Mouse (Mus musculus): ENCODE measurements around the gene Tmem120b. TPM values are rescaled to one million over a fixed set of nuclear protein-coding genes. Genes with fewer than 3 reads are reported as not detected.
A peak's percentile ranks its signal among the peaks of the same experiment; 100 is the strongest.

Gene Tmem120b
- total RNA-seq (2021): 10 to 100 TPM; 18.9 to 19.0 TPM
- long read RNA-seq, experiment 1, transcript Tmem120b-201 (12 exons, 2,164 nt): major isoform, 13 of 21 reads
- long read RNA-seq, experiment 1, partial matches to known transcripts: 2 of 21 reads
- long read RNA-seq, experiment 1, other reads (novel, unspliced or antisense): 6 of 21 reads
- long read RNA-seq, experiment 2, transcript Tmem120b-201 (12 exons, 2,164 nt): major isoform, 14 of 22 reads
- long read RNA-seq, experiment 2, partial matches to known transcripts: 0 of 22 reads
- long read RNA-seq, experiment 2, other reads (novel, unspliced or antisense): 8 of 22 reads

DNA sequence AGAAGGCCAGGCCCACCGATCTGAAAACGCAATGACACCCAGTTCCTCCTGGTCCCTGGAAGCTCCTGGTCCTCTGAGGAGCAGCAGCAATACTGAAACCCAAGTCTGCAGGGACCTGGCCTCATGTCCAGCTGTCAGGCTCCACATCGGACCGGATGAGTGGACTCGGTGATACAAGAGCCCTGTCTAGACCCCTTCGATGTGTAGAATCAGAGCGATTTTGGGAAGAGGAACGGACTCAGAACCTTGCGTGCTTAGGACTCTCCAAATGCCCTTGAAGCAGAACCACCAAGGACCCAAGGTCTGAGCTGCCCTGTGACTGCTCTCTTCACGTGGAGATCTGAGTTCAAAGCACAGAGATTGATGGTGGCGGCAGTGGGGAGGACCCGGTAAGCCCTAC is at the start of gene Tmem120b:
Gene Tmem120b (plus strand): TSS at position 301 of the 400 bp plus-strand sequence.
- intact Hi-C loops (cut with DNase I): loop anchor here (2.0 to 5.0 kb wide), 3 partner anchors 49 to 104 kb away; partner anchors contain the start of gene Rhof
- DNase-seq: no peak

DNA sequence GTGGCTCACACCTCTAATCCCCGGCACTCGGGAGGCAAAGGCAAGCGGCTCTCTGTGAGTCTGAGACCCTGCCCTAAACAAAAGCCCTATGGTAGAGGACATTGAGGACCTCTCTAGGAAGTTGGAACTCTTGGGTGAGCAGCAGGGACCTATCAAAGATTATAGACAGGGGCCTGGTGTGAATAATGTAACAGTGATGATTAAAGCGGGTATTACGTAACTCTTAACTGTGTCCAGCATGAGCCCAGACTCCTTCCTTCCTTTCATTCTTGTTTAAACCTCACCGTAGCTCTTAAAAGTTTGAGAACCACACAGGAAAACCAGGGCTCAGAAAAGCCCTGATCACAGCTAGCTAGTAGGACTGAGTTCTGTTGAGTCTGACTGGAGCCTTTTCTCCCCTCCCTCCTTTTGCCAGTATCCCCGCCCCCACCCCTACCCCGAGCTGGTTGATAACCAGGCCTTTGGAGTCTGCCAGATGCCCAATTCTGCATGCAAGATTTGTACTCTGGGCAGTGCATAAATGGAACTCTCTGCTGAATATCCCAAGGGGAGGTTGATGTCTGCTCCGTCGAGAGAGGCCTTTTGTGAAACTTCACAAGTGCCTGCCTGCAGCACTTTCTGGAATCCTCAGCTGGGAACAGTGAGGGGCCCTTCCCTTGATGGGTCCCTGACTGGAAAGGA is 48.7 kb upstream of the Tmem120b start:
- intact Hi-C loops (cut with DNase I): loop anchor here (5.0 kb wide), 1 partner anchor 118 kb away; no protein-coding TSS in a partner anchor
- DNase-seq: no peak

DNA sequence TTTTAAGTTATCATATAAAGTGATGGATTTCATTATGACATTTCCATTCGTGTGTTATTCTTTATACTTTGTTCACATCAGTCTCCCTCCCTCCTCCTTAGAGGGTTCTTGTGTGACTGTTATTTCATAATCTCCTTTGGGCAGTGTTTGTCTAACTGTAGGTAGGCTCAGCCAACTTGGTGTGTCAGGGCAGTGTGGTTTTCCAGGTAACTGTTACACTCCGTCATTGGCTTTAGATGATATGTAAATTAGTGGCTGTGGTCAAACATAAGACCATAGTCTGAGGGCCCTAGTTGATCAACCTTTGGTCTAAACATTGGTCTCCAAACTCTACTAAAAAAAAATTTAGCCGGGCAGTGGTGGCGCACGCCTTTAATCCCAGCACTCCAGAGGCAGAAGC is 47.8 kb upstream of the Tmem120b start:
- no peak for DNase-seq
- intact Hi-C loops (cut with DNase I): no loop called here

DNA sequence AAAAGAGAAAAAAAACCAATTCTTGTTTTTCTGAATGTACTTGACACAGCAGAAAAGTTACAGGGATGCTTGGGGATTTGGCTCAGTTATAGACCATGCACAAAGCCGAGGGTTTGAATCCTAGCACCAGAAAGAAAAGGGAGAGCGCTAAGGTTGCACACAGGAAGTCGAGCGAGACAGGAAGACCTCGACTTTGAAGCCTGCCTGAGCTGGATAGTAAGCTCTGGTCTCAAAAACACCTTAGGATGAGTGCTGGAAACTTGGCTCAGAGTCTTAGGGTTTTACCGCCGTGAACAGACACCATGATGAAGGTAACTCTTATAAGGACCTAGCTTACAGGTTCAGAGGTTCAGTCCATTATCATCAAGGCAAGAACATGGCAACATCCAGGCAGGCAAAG is 46.8 kb upstream of the Tmem120b start:
- intact Hi-C loops (cut with DNase I): no loop called here
- no peak for DNase-seq

DNA sequence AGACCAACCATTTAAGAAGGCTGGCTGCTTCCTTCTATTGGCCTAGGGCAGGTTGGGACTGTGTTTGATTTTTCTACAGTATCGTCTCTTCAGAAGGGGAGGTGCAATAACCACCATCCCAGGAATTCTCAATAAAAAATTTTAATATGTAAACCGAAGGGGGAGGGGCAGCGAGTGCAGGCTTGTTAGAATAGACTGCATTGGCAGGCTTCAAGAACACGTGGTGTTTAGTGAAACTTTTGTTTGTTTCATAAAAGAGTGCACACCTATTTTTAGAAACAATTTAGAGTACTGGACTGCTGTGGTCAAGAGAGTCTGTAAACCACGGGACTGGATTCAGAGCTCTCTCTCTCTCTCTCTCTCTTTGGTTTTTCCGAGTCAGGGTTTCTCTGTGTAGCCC is 45.2 kb upstream of the Tmem120b start:
- intact Hi-C loops (cut with DNase I): no loop called here

DNA sequence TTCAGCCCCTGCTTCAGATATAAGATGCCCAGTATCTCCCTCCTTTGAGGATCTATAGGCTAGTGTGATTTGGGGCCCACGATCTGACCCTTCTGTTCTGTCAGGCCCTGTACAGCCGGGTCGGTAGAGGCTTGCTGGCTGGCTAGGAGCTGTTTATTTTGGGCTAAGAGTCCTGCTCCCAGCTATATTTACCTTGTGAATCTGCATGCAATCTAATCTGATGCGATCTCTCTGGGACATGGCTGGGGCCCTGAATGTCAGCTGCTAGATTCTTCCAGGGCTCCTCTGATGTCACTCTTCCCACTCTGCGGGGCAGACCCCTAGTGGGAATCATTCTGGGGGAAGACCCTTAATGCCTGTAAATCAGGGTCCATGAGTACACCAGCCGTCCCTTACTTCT is 43.9 kb upstream of the Tmem120b start:
- intact Hi-C loops (cut with DNase I): no loop called here

More for the DNA sequence above, 45.2 kb upstream of the Tmem120b start:
- no peak for DNase-seq

DNA sequence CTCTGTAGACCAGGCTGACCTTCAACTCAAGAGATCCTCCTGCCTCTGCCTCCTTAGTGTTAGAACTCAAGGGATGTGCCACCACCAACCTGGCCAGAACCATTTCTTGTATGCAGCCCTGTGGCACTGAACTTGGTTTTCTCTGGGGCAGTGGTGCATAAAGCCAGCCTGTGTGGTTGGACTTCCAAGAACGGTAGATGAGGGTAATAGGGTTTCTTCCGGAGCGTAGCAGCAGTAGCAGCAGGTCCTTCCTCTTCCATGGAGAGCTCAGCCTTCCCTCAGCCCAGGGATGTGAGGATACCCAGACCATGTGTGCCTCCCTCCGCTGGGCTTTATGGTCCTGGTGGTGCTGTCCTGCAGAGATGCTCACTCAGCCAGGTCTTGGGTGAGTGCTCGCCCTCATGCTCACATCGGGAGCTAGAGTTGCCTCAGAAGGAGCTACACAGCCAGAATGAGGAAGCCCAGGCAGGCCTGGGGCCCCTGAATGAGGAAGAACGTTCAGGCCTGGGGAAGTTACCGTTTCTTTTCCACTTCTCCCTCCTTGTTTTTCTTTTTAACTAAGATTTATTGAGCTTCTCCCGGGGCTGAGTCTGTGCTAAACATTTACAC is 43.1 kb upstream of the Tmem120b start:
- intact Hi-C loops (cut with DNase I): no loop called here
- DNase-seq: no peak

More for the DNA sequence above, 43.9 kb upstream of the Tmem120b start:
- DNase-seq: no peak

DNA sequence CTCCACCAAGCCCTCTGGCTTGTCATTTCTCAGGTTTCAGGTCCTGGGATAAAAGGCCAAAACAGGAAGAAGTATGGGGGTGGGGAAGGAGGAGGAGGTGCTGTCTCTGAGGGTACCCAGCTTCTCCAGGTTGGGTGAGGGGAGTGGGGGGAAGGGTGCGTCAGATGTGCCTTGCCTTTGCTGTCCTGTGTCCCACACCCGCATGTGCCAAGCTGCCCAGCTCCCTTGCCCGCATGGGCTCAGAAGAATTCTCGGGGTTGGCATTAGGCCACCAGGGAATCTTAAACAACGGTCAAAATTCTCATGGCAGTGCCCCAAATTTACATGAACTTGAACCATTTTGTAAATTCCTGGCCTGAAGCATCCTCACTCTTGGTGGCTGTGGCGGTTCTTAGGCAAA is 41.8 kb upstream of the Tmem120b start:
- no peak for DNase-seq
- intact Hi-C loops (cut with DNase I): no loop called here

DNA sequence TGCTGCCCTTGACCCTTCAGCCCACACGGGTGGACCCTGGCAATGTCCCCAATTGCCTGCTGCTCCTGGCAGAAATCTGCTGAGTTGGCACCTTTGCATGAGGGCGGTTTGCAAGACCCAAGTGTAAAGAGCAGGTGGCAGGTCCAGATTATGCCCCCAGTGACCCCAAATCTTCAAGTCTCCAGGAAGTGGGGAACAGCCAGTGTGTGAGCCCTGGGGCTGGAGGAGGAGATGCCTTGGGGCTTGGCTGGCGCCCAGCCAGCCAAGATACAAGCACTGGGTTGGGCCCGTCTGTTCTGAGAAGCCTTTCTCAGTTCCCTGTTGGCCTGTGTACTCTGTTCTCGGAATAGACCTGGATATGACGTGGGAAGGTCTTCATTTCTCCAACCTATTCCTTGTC is 40.8 kb upstream of the Tmem120b start:
- intact Hi-C loops (cut with DNase I): no loop called here

DNA sequence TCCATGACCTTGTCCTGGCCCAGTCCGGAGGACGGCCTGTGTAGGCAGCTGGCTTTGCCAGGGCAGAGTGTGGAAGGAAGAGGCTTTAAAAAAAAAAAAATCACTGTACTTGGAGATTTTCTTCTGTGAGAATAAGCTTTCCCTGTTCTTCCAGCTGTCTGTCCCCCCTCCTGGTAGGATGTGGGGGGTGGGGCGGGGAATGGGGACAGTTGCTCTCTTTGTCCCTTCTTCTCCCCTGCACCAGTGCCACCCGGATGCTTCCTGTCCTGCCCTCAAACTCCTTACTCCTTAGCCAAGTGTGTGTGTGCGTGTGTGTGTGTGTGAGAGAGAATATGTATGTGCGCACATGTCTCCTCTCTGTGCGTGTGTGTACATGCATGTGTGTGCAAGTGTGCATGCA is 38.5 kb upstream of the Tmem120b start:
- intact Hi-C loops (cut with DNase I): no loop called here
- no peak for DNase-seq

More for the DNA sequence above, 40.8 kb upstream of the Tmem120b start:
- DNase-seq: no peak

DNA sequence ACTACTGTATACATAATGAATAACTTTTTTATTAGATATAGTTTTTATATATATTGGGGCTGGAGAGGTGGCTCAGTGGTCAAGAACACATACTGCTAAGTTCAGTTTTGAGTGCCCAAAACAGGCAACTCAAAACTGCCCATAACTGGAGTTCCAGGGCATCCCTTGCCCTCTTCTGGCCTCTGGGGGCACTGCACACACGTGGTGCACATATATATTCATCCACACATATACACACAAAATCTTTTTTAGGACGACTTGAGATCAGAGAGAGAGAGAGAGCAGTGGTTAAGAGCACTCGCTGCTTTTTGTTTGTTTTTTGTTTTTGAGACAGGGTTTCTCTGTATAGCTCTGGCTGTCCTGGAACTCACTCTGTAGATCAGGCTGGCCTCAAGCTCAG is 36.9 kb upstream of the Tmem120b start:
- no peak for DNase-seq
- intact Hi-C loops (cut with DNase I): no loop called here

DNA sequence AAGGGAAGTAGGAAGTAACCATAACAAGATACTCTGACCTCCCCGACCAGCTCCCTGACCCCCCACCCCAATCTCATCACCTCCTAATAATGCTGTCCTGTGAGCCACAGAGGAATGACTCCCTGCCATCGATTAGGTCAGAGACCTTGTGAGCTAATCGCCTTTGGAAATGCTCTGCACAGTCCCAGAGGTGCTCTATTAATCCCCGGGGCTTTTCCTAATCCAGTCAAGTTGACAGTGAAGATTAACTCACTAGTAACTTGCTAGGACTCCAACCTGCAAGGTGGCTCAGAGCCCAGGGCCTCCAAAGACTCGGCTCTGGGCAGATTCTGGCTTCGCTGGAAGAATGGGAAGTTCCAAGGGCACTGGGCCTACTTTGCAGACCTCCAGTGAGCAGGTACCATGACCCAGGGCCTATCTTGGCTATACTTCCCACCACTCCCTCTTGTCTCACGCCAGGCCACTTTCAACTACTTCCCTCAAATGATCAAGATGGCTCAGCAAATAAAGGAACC is 34.5 kb upstream of the Tmem120b start:
- no peak for DNase-seq
- intact Hi-C loops (cut with DNase I): no loop called here

DNA sequence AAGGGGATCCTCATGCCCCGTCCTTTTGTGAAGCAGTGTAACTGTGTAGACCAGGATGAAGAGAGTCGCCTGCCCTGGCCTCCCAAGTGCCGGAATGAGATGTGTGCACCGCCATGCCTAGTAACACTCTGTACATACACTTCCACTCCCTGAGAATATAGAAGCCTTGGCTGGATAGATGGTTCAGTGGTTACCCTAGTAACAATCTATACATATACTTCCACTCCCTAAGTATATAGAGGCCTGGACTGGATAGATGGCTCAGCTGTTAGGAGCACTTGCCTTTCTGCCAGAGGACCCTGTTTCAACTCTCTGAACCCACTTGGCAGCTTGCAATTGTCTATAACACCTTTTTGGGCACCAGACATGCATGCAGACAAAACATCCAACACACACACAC is 33.1 kb upstream of the Tmem120b start:
- DNase-seq: no peak
- intact Hi-C loops (cut with DNase I): no loop called here

DNA sequence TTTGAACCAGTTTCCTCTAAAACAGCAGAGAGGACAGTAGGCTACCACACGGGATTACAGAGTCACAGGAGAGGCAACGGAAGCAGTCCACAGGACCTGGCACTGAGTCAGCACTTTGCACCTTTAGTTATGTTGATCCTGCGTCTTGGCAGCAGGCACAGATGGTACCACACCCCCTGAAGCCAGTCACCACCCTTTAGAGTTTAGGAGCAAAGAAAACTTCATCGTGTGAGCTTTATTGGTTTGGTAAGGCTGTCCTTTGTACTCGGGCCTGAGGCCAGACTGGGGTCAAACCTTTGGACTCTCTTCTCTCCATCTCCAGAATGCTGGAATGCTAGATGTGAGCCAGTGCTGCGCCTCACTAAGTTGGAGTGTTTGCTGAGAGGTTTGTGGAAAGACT is 32.7 kb upstream of the Tmem120b start:
- intact Hi-C loops (cut with DNase I): no loop called here
- no peak for DNase-seq

DNA sequence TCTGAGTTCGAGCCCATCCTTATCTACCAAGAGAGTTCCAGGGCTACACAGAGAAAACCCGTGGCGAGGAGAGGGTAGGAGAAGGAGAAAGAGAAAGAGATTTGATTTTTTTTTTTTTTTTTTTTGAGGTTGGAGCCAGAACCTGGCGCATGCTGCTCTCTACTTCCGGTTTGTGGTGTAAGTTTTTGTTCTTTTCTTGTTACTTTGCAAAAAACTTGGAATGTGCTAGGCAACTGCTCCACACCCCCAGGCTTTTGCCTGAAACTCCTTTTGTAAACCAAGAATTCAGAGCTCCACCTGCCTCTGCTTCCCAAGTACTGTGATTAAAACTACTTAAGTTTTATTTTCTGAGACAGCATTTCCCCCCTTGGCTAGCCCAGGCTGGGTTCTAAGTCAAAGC is 30.1 kb upstream of the Tmem120b start:
- DNase-seq: no peak
- intact Hi-C loops (cut with DNase I): no loop called here

DNA sequence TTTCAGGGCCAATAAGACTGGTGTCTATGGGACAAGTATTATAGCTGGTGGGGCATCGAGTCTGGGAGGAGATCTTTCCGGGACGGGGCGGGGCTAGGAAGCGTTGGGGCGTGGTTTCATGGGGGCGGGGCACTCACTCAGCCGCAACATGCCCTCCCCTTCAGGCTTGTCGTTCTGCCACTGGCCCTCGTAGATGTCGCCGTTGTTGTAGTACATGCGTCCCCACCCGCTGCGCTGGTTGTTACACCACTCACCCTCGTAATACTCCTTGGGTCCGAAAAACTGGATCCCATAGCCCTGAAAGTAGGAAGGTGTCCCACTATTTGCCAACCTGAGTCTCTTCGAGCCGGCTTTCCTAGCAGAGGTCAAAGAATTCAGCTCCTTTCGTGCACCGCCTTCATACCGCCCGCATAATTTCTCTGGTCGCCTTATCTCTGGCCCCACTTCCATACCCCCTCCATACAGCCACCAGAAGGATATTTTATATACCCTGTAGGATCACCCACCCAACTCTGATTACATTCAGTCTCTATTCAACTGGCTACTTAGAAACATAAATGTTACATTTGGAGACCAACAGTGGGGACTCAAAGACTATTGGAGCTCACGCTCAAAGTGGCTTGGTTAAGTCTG is 29.0 kb upstream of the Tmem120b start:
- intact Hi-C loops (cut with DNase I): no loop called here
- DNase-seq: peak; percentile 76 to 80

DNA sequence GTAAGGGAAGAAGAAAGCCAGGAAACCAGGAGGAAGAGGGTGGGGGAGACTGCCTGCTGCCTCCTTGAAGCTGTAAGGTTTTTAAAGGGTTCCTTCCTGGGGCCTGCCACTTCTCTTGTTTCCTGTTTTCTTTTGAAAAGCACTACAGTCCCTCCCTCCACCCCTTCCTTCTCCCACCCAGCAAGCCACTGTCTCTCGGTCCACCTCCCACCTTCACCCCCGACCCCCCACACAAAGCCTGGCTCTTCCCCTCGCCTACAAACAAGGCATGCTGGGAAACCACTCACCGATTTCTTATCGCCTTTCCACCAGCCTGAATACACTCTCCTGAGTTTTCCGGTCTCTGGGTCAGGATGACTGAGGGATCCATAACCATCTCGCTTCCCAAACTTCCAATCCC is 27.4 kb upstream of the Tmem120b start:
- no peak for DNase-seq
- intact Hi-C loops (cut with DNase I): no loop called here

DNA sequence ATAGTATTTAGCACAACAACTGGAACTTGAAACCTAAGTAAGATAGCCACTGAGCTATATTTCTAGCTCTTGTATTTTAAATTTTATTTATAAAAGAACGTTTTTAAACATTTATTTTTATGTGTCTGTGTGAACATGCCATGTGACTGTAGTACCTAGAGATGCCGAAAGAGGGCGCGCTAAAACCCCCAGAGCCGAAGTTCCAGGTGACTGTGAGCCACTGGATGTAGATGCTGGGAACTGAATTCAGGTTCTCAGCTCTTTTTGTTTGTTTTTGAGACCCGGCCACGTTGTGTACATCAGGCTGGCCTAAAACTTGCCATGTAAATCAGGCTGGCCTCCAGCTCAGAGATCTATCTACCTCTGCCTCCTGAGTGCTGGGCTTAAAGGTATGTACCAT is 24.4 kb upstream of the Tmem120b start:
- intact Hi-C loops (cut with DNase I): no loop called here
- DNase-seq: no peak

DNA sequence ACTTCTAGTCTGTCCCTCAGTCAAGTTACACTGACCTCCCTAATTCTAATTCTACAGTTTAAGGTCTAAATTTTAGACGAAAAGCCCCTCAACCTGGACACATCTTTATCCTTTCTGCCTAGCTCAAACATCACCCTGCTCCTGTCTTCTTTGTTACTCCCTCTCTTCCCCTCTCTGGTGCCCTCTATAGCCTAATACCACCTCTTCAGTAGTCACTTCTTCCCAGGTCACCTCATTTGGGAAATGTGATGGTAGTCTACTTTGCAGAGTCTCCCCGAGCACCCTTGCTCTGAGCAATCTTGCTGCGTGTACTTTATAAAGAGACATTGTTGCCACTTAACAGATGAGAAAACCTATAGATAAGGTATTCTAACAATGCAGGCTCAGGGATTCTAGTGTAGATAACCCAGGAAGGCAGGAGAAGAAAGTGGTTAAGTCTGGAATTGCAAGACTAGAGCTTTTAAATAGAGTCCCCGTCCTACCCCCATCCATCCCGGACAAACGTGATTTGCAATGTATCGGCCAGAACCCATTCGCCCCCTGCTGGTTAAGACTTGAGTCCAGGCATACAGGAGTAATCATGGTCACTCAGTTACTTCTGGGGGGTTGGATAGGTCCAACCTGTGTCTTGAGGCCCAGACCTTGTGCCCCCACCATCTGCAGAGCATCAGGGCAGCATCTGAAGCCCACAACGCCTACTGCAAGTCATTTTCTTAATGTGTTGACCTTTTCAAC is 22.5 kb upstream of the Tmem120b start:
- intact Hi-C loops (cut with DNase I): loop anchor here (1.0 to 5.0 kb wide), 3 partner anchors 32 to 118 kb away; no protein-coding TSS in a partner anchor
- peak in 1 of 2 experiments; percentile 63 for DNase-seq

DNA sequence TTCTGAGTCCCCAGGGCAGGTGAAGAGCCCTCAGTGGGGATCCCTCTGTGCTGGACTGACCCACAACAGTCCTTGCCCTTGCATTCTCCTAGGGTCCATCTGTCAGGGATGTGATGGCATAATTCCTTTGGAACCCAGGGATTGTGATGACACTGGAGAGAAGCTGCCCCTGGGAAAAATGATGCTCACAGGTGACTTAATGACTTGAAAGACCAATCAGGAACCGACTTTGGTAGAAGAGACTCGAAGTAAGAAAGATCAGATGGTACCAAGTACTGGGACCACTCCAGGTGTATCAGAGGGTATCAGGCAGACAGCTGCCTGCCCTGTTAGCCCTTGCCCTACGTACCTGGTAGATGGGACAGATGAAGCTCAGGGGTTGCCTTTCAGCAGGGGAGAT is 21.3 kb upstream of the Tmem120b start, which contains the start of gene Morn3:
Gene Morn3 (minus strand): TSS at position 101 of the 400 bp plus-strand sequence.
- intact Hi-C loops (cut with DNase I): loop anchor here (1.0 to 5.0 kb wide), 3 partner anchors 34 to 120 kb away; no protein-coding TSS in a partner anchor
- no peak for DNase-seq

Measured in gastrocnemius, postnatal 36 days (tissue).